Mouse (Mus musculus): ENCODE measurements around the gene Phf21a.

Gene Phf21a

GRCm38 (mm10) chr2:92408309-92409045 is 315.6 kb downstream of the Phf21a start:
- DNase-seq (ENCODE audit: low spot score), result no peak

- DNase-seq (ENCODE audit: low spot score), result no peak
Observed at GRCm38 (mm10) chr2:92411705-92412104, 318.8 kb downstream of the Phf21a start.
